Mouse (Mus musculus): ENCODE measurements at regions not wholly inside any gene's neighbourhood (a gene's known extent, or its start where the extent isn't known, plus 50 kb on each side); places are given as distances from the start of the nearest gene placed in this dataset.
A peak's percentile ranks its signal among the peaks of the same experiment; 100 is the strongest.

DNA sequence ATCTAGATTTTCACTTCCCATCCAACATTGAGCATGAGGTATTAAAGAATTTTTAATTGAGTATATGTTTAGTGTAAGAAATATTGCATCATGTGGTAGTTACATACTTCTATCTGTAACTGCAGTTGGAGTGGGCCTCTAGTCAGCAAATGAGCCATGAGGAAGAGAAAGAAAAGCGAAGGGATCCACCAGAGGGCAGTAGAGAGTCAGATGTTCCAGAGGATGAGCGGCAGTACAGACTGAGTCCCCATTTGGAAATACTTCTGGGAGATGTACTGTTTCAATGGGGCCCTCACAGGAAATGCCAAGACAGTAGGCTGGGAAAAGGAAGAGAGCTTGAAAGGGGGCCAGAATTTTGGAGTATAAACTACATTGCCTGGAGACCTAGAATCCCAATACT lies 221.2 kb downstream of the Myh15 start:
- peak; percentile 62 to 83 for DNase-seq

DNA sequence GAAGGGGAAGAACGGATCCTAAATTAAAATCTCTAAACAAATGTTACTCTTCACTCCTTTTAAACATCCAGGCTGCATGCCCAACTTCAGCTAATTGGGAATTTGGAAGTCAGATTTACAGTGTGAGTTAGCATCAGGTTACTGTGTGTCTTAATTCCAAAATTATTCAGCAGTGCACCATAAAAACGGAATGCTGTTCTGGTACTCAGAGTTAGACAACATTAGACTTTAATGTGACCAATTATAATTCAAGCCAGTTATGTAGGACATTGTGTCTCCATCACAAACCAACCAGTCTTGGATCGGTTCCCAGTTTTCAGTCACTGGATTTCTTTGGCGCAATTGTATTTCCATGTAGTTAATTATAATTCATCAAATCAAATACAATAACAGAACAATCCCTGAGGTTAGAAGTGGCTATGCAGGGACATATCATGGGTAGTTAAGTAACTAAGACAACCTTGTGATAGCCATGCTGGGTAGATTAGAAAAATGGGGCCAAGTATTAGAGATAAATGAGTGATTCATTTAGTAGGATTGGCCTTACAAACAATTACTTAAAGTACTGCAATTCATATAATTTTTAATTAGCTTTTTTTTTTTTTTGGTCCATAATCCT lies 230.9 kb downstream of the Myh15 start:
- peak in 1 of 2 experiments; percentile 12 for DNase-seq

DNA sequence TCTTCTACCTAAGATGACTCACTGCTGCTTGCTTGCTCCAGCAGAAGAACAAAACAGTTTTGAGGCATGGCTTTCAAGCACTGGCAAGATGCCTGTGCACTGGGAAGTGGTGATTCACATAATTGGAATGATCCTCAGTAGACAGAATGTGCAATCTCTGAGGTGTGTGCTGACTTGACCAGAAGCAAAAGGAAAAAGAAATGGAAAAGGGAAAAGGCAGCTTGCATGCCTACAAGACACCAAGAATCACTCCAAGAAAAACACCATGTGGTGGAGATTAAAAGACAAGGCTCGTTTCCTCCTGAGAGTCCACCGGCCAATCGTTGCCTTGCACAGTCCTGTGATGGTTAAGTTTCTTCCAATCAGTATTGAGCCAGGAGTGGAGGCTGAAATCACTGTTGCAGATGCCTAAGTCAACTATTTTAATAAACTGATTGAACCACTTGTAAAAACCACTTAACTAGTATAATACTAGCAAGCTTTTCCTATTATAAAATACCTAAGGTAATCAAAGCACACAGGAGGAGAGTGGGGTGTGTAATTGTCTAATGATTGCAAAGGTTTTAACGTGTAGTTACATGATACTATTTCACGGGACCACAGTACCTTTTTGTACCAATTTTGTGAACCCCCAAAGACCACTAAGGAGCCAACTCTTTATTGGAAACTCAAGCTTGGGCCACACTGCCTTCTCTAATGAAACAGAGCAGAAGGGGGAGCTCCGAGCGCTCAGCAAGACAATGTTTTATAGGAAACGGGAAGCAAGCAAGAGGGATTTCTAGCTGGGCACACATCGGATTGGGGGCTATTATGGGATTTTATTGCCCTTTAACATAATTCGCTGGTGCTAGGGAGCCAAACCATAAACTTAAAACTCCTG lies 232.2 kb downstream of the Myh15 start:
- peak in 1 of 2 experiments; percentile 16 for DNase-seq

DNA sequence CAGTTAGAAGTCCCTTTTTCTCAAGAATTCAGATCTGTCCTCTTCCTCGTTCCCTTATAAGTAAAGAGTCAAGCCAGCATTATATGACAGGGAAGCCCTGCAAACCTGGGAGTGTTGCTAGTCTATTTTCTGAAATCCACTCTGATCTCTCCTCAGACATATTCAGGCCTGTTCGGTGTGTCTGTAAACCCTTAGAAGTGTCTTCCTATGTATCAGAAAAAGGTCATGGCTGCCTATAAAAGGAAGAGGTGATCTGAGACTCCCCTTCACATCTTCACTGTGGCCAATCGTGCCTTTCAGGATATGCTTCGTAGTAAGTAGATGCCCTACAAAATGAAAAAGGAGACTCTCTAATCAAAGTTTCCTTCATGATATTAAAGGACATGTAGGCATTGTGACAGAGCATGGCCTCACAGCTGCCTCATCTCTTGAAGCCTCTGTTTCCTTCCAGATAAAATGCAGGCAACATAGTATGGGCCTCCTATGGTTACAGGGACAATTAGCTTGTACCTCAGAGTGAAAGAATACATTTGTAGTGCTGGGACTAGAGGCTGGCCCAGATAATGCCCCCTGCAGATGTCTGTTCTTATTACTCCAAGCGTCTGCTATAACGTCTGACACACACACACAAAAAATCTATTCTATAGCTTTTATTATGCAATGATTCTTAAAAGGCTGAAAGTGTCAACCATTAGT lies 246.5 kb downstream of the Myh15 start:
- no peak for DNase-seq

DNA sequence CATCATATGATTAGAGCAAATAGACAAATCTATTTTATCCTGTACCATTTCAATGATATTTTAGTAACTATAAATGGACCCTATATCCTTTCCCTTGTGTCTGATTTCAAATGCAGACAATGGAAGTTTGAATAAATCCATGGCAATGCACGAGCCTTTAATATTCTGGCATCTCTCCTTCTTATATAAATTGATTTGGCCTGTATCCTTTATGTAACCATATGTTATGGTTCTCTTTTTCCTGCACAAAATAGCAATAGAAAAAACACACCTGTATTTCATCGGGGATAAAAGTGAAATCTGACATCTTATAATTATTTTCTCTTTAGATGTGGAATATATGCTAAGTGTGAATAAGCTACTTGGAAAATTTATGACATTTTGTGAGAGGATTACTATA lies 247.1 kb downstream of the Myh15 start:
- no peak for DNase-seq

DNA sequence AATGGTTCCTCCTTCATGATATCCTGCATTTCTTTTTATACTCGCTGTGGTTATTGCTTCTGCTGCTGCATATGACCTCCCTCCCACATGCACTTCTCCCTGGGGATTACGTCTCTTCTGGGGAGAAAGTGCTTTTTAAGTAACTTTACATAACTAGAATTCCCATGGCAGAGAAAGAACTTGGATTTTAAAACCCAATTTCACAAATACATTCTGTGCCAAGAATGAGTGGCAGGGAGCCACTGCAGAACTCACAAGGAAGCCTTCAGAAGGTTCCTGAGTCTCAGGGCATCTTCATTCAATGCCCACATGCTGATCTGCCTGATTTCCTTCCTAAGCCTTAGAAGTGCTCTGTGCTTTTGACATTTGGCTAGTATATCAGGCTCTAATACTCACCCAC lies 259.8 kb downstream of the Myh15 start:
- DNase-seq, result no peak

DNA sequence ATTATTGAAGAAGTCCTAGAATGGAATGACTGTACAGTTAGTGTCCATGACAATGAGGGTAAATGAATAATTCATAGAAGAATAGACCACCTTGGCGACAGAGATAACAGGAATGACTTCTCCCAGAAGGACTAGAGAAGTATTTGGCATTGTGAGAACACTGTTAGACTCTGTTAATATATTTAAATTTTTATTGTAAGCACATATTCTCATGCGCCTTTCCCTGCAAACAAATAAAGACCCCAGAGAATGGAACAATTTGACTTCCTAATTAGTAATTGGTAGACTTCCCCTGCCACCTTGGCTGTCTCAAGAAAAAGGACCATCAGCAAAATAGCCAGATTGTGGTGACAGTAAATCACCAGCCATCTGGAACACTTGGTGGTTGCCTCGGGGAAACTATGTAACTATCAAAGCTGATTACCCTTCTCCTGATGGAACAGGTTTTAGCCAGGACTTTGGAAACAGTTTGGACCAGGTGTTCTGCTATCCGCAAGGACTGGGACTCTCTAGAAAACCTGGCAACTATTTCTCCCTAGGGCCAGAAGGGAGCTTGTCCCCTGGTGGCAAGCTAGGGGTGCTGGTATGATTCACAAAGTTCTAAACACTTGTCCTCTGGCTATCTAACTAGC lies 261.9 kb downstream of the Myh15 start:
- no peak for DNase-seq

DNA sequence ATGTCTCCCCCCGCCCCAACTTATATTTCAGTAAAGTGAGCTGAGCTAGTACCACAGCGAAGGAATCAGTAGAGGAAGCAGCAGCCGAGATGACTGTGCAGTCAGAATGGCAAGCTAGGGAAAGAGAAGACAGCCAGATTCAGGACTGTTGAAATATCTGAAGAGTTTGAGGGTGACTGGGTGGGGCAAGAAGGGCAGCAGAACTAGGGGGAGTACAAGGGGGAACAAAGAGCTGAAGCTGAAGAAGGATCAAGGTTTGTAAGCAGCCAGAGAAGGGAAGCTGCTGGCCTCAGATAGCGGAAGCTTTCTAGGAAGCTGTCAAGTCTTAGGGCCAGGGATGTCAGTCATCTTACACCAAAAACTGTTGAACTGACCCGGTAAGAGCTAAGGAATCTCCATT lies 262.5 kb downstream of the Myh15 start:
- no peak for DNase-seq

DNA sequence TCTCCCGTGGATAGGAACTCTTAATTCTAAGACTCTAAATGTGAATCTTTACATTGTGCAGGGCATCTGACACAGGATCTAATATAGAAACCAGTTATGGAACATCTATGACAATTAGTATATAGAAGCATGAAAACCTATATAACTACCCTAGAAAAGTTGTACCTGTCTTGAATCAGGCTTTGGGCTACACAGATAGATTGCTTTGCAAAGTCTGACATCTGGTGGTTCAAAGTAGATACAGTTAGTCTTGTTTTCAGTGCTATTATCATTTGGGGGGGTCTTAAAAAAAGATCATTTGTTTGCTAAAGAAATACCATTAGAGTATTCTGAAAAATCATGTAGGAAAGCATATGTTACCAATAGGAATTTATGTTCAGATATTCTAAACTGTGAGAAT lies 264.7 kb downstream of the Myh15 start:
- no peak for DNase-seq

DNA sequence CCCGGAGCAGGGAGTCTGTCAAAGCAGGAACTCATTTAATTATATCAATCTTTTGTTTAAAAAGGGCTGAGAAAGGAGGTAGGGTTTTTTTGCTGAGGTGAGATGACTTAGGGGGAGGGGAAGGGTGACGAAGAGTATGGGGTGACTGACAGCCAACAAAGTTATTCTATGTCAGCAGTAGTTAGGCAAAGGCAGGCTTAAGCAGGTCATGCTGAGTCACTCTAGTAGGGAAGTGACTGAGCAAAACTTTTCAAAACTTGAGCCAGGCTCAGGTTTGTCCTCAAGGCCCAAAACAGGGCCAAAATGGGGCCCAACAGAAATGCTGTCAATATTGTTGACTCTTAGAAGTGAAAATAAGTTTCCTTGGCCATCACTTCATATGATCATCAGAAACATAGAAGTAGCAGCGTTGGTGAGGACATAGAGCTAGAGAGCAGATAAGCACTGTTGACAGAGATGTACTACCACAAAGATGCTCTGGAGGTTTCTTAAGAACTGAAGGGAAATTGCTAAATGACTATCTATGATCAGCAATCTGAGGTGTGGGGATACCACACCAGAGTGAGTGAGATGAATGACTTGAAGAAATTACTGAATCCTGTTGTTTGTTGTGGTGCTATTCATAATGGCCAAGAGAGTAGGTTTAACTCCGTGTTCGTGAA lies 273.6 kb downstream of the Myh15 start:
- DNase-seq, result no peak

DNA sequence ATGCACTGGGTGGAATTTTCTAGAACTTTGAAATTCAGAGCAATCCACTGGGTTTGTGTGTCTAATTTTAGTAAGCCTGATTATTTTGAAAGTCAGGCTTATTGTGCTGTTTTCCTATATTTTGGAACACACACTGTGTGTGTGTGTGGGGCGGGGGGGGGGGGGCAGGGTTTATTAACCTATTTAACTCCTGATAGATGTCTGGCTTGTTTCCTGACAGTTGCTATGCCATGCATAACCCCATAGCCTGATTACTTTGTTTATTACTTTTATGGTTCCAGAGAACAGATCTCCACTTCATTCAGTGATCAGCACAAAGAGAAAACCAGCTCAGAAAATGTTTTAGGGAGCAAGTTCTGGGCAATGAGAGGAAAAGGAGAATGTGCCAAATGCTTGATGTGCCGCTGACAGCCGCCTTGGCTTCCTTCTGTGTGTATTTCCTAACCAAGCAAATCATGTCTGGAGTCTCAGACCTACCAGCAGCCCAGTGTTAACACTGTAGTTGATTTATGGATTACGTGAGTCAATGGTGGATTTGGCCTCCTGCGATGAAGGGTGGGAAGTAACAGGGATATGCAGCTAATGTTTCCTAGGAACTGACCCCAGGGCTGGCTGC lies 274.9 kb downstream of the Myh15 start:
- peak in 1 of 2 experiments; percentile 33 for DNase-seq

DNA sequence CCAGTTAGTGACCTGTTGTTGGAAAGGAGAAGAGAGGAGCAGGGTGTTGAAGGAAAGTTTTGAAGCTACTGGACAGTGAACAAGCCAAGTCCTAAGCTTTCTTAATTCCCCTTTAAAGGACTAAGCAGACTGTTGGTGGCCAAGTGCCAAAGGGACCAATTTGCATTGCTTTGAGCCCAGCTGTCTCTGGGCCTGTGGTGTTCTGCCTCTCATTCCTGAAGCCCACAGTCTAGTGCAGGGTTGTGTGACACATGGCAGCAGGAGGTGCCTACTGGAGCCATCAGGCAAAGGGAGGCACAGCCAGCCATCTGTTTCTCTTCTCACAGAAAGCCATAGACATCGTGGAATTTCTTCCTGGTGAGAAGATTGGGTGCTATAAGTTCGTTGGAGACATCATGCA lies 278.6 kb downstream of the Myh15 start:
- no peak for DNase-seq

DNA sequence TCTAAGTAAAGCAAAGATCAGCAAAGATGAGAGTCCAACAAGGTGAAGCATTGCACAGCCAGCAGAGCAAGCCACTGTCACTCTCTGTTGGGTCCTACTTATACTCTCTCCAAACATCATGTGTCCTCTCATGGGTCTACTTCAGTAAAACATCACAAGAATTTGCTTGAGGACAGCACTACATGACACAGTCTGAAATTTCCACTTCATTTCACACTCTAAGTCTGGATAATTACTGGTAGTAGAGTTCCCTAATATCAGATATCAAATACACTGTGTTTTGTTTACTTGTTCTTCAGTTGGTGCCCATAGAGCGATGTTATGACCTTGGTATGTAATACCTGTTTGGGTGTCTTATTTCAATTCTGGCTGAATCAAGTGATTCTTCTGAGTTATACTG lies 280.7 kb downstream of the Myh15 start:
- no peak for DNase-seq

DNA sequence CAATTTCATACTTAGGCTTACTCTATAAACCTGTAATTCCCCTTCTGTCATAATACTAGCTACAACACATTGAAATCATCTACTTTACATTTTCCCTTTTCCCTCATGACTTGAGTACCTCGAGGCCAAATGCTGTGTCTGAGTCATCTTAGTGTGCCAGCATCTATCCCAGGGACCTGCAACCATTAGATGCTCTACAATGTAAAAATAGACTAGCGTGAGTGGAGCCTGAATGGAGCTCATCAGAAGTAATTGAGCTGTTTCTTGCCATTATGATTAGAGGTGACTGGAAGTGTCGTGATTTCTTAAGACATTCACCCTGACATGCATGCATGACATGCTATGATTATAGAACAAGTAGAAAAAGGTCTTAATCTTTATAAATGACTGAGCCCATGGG lies 301.1 kb downstream of the Myh15 start:
- no peak for DNase-seq

DNA sequence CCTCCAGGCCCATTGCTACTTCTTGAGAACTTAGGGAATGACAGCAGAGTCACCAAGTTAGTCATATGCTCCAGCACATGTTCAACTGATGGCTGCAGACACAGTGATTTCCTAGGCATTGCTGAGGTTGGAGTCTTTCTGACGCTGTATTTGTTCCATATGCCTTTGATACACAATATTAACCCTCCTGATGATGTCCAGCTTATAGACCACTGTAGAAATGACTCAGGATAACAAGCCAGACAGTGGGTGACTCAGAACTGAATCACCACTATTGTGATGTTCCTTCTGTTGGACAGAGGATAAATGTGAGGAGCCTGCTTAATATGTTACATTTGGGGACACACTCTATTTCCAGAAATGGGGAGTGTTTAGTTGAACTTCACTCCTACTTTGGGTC lies 304.4 kb downstream of the Myh15 start:
- no peak for DNase-seq

DNA sequence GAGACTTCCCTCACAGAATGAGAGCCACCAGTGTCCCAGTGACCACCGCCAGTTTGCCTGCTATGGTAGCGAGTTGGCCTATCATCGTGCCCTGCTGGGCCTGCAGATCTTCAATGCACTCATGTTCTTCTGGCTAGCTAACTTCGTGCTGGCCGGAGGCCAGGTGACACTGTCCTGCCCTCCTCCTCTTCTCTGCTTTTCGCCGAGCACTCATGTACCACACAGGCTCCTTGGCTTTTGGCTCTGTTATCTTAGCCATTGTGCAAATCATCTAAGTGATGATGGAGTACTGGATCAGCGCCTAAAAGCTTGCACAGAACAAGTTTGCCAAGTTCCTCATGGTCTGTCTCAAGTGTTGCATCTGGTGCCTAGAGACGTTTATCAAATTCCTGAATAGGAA lies 312.2 kb downstream of the Myh15 start:
- no peak for DNase-seq

DNA sequence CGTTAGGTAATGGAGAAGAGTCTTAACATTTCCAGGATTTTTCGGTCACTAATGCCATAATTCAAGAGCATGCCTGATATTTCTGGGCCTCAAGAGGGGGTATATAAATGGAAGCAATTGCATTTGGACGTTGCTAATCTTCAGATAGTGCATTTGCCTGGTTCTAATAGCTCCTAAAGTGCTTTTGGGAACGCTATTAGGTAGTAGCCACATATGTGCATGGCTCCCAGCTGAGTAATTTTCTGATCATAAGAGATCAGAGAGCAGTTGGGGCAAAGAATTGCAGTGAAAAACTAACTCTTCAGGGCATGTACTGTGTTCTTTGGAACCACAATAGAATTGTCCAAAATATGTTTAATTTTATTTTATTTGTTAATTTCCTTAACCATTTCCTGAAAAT lies 317.8 kb downstream of the Myh15 start:
- DNase-seq, result no peak

DNA sequence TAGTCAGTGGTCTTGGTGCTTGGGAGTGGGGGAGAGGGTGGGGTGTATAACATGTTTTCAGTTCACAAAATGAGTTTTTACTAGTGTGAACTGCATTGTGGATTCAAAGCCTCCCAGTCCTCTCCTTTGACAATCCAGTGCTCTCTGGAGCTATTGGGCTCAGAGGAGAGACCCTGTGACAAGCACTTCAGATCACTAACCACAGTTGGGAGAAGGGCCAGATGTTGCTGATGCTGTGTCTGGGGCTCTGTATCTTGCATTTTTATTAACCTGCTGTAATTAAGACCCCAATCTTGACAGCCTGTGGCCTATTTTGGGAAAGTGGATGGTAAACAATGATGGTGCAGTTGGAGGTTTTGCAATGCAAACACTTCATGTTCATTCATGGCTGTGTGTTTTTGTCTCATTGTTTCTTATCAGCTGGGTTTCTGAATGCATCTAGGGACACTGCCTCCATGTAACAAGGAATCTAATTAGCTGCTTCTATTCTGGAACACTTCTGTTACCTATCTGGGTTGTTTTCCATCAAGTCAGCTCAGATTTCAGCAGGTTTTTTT lies 320.0 kb upstream of the Ift57 start:
- DNase-seq, result no peak

DNA sequence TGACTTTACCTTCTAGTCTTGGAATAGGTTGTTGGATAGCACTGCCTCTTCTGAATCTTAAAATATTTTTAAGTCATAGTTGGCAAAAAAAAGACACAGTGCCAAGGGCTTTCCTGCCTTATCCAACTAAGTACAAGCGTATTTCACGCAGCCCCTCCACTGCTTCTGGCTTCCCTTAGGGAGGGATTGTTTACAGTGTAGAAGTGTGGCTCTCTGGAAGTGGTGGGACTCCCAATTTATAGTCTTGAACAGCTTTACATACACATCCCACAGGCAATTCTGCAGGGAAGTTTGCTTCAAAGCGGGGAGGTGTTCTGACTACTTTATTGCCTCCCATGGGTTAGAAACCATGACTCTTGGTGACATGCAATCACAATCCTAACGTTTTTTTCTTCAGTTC lies 310.9 kb upstream of the Ift57 start:
- DNase-seq, result no peak

DNA sequence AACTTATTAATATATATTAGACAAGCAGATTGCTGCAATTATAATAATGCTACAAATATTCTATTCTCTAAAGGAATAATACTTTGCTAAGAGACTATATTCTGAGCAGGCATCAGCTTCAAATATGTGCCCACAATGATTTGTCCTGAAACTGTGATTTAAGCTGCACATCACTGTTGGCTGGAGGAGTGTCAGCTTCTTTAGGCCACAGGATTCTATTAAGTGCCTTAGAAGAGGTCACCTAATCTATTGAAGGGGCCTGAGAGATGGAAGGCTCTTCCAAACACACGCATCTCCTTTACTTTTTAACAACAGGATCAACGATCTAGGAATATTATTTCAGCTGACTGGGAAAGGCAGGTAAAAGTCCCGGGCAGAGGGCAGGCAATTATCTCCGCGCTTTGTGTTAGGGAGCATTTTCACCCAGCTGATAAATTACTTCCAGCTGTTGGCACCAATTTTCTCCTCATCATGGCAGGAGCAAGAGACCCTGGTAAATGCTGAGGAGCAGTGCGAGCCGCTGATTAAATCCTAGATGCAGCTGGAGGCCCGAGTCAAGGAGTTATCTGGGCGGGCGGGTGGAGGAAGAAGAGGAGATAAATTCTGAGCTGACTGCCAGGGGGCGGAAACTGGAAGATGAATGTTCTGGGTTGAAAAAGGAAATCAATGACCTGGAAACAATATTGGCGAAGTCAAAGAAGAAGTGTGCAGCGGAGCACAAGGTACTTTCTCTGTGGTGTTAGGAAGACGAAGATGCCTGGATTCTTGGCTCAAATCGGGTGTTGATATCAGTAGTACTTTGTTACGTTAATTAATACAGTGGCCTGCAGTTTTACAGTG lies 290.9 kb upstream of the Ift57 start:
- peak in 1 of 2 experiments; percentile 7 for DNase-seq

DNA sequence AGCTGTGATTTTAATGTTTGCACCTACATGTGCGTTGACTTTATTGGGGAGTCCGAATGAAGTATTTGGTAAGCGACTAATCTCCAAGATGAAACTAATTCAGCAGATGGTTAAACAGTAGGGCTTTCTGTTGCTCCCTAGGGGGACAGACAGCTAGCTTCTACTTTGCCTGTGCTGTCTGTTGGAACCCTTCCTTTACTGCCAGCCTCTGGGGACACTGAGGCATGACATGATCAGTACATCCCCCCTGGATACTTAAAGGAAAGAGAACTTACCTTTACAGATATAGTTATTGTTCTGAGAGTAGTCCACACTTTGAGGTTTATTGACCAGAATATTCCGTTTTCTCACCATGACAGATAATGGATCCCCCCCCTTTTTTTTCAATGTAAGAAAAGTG lies 289.8 kb upstream of the Ift57 start:
- no peak for DNase-seq
